Mouse (Mus musculus) heart, postnatal 0 days (tissue): ENCODE measurements around the gene Zfp367.

Experiments
- CTCF ChIP-seq: IDR thresholded peaks from 2 replicates; pipeline ENCODE4 v1.5.1; 2016; ENCODE audit warnings: antibody characterized with exemption, control low read depth, low read depth
- EP300 ChIP-seq: IDR thresholded peaks from 2 replicates; pipeline ENCODE4 v1.6.1; 2016; ENCODE audit warnings: antibody characterized with exemption, low read depth

GRCm38 (mm10) chr13:64090278-64090677 is 62.7 kb downstream of the Zfp367 start:
- TF ChIP-seq CTCF (no peak), EP300 (no peak)
